Mouse (Mus musculus): ENCODE data around the gene L3mbtl3. TPM values are rescaled to one million over a fixed set of nuclear protein-coding genes. Genes with fewer than 3 reads are reported as not detected.

The L3mbtl3 gene
- 15.4 and 15.7 TPM in 2 replicates for polyA plus RNA-seq (2012; rRNA removed)

DNA sequence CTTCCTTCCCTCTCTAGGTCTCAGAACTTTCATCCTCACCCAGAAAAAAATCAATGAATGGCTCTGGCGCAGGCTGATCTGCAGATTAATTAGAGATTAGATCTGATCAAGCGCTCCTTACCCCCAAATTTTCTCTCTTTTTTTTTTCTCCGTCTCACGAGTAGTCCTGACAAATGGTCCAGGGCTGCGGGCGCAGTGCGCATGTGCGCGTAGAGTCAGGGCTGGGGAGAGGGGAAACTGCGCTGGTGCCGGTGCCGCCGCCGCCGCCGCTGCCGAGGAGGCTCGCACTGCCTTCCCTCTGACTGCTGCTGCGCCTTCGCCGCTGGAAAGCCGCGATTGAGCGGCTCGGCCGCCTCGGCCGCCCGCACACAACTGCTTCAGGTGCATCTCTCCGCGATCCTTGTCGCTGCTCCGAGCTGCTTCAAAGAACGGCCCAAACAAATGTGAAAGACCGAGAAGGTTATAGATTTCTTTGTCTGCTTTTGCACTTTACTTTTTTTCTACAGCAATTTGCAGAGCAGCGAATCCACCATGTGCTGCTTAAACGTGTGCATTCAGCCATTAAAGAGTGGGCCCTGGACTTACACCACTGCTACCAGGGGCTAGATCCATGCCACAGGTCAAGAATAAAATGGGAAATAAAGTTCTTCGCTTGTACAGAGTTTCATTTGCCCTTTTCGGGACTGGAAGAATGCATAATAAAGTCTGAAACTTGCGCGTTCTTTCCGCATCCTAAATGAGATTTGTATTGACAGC lies at the start of gene L3mbtl3:
Gene L3mbtl3 (minus strand): TSS at position 182 of the 756 bp plus-strand sequence.
- peak in 1 of 2 experiments; percentile 89 for DNase-seq (ENCODE audit: extremely low spot score in 1 of 2, low spot score in 1 of 2)

DNA sequence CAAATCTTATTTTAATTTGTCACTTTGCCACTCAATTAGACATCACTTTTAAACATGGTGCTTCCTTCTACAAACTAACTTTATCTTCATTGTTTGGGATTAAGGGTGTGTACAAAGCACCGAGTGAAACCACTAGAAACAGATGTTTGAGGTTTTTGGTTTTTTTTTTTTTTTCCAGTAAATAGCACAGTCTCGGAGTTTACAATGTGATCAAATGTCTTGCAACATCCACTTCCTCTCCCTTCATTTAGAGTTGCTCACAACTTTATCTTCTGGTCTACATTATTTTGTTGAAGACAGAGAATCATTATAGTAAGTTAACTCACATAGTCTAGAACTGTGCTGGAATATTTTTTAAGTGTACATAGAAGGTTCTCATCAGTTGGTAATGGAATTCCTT lies 45.4 kb upstream of the L3mbtl3 start:
- no peak for DNase-seq (ENCODE audit: extremely low spot score in 1 of 2, low spot score in 1 of 2)

DNA sequence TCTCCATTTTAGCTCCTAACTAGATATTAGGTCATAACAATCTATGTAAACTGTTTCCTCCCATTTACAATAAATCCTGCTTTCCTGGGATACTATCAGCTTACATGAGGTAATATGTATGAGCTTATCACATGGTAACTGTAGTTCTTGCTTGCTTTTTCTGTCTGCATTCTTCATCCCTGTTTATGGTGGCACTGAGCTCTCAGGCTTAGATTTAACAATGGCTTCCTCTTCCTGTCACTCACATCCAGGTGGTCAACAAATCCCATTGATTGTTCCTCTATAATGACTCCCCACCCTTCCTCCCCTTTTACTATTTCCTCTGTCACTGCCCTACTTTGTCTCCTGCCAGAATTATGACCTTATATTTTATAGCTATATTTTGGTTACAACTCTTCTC lies 12.9 kb upstream of the L3mbtl3 start:
- no peak for DNase-seq (ENCODE audit: extremely low spot score in 1 of 2, low spot score in 1 of 2)

DNA sequence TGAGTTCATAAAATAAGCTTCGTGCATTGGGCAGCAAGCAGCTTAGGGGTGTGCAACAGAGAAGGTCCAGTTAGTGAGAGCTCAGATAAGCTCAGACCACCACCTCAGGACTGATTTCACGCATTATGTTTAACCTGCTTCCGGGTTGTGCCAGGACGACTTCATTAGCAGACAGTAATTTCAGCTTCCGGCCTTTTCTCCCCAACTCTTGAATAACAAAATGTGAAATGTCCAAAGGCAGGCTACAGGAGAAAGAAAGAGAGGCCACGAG lies 1.5 kb upstream of the L3mbtl3 start:
- DNase-seq (ENCODE audit: extremely low spot score in 1 of 2, low spot score in 1 of 2) = no peak

DNA sequence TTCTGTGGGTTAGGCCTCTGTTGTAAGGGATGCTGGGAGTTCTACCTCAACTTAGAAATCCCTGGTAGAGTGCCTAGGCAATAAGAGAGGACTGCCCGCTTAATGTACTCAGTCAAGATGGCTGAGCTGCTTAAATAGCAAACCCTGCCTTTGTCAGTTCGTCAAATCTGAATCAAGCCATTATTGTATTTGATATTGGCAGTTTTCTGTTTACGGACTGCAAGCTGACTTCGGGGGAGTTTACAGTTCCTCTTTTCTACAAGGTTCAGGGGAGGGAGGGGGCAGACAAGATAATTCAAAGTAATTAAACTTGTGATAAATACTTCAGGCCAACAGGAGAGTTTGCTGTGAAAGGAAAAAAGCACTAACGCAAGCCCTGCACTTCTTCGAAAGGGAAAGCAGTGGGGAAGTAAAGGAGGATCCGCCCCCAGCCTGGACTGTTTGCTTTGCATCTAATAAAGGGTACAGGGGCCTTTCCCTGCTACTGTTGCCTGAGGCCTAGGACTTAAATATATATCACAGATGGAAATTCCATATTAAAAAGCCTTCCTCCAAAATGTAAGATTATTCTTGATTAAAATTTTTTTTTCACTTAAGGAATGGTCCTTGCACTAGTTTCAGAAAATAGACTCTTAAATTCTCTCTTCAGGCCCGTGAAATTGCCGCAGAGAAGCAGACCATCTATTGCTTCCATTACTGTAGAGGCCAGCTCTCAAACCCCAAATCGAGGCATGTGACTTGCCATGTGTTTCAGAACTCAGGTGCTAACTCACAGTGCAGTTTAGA lies 968 bp upstream of the L3mbtl3 start:
- no peak for DNase-seq (ENCODE audit: extremely low spot score in 1 of 2, low spot score in 1 of 2)

DNA sequence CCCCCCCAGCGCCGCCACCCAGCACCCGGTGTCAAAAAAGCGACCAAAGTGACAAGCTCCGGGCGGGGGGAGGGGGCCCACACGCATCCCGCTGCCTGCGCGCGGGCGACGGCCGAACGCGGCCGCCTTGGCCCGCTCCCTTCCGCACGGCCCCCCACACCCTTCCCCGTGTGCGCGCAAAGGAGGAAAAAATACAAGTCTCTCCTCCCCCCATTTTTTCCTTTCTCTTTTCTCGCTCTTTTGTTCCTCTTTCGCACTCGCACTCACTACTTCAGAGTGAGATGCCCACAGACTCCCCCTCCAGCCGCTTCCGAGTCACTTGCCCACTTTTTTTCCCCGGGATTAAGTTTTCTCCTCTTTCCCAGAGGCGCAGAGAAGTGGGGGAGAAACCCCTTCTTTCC lies 420 bp downstream of the L3mbtl3 start:
- no peak for DNase-seq (ENCODE audit: extremely low spot score in 1 of 2, low spot score in 1 of 2)

DNA sequence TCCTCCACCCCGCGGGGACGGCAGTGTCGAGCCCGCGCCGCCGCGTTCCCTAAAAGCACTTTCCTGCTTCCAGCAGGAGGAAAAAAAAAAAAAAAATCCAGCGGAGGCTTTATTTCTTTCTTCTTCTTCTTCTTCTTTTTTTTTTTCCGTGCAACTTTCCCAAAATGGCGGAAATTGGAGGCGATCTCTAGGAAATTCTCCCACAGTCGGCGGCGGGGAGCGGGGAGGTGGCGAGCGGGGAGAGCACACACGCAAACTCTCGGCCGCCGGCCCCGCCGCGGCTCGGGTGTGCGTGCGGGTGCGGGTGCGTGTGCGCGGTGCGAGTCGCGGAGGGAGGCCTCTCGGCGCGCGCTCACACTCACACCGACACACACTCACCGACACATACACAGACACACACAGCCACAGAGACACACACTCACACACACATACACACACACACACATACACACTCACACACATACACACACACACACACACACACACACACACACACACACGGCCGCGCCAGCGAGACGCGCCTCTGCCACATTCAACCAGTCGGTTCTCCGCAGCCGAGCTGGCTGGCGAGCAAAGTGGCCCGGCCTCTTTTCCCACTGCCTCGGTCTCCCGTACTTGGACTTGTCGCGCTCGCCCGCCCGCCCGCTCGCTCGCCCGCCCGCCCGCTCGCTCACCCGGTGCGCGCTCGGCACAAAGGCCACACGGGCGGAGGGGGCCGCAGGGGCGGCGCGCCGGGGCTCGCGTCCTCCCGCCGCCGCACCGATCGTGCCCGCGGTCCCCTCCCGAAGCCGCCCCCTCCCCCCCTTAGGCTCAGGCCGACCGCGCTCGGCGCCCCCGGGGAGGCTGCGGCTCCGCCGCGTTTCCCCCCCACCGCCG lies 1.1 kb downstream of the L3mbtl3 start:
- DNase-seq (ENCODE audit: extremely low spot score in 1 of 2, low spot score in 1 of 2) = peak in 1 of 2 experiments; percentile 53

DNA sequence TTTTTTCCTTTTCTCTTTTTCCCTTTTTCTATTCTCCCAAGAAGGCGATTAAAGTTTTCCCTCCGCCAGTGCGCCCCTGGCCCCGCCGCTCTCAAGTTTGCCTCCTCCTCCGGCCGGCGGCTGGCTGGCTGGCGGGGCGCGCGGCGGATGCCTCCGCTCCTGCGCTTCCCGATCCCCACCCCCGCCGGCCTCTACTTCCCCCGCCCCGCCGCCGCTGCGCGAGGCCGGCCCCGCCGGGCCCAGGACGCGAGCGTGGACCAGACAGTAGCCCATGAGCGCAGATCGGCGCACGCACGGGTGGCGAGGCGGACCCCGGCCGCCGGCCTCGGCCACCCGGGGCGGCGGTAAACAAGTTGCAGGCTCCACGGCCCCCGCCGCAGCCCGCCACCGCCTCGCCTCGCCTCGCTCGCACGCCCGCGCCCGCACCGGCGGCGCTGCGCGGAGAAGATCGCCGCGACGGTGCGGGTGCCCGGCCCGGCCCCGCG lies 1.8 kb downstream of the L3mbtl3 start:
- DNase-seq (ENCODE audit: extremely low spot score in 1 of 2, low spot score in 1 of 2) = peak in 1 of 2 experiments; percentile 53

DNA sequence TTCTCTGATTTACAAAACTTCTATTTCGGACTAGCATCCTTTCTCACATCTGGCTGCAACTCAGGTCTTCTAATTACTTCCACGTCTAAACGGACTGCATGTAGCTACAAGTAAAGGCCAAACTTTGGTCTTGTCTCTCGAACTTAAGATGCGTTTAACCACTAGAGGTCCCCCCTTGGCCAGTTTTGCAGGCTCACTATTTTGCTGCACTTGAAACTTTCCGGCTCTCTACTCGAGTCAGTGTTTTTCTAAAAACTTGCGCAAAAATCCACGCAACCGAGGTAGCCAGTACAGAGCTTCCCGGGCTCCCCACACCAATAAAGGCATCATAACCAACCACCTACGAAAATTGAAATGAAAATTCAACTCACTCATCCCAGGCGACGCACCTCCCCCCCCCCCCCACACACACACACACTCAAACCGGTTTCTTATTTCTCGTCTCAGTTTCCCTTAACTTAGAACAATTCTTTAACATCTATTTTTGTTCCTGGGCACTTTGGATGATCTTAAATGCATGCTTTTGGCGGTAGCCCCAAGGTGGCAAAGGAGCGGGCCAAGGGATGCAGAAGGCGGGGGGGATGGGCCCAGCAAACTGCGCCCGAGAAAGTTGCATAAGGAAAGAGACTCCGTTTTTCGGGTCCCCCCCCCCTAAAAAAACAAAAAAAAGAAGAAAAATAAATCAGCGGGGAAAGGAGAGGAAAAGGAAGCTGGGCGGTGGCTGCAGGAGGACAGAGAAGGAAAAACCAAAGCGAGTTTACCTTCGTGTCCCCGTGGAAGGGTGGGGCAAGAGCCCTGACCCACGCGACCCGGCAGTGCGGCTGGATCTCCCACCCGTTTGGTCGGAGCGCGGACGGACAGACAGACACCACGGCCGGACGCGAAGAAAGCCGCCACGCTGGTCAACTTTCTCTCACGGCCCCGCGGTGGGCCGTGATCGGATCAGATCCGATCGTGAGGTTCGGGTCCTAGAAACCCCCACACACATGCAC lies 2.5 kb downstream of the L3mbtl3 start:
- peak; percentile 77 to 95 for DNase-seq (ENCODE audit: extremely low spot score in 1 of 2, low spot score in 1 of 2)

DNA sequence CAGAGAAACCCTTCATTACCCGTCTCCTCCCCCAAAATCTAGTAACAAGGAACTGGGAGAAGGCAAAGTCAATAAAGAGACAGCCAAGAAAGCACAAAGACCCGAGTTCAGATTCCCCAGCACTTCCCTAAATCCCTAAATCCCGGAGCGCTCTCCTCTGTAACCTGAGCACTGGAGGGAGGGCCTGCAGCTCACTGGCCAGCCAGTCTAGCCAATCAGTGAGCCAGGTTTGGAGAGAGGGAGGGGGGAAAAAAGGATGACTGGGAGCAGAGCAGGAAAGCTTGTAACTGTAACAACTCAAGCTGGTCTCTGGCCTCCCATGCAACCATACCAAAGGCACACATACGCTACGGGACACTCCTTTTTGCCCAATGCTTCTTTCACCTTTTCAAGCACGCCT lies 4.4 kb downstream of the L3mbtl3 start:
- no peak for DNase-seq (ENCODE audit: extremely low spot score in 1 of 2, low spot score in 1 of 2)

DNA sequence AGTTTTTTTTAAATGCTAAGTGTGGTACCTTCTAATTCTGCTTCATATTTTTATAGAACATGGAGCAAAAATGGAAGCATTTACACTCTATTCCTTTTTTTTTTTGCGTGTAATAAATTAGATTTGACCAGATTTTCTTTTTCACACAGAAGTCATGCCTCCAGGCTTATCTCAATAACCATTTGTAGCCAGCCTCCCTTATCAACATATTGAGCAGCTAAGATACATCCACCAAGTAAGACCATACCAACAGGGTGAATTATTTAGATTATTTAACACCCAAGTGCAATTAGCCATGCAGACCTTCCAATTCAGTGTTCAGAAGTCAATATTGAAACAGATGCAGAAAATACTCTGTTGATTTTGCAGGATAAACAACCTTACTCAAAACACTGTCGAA lies 10.8 kb downstream of the L3mbtl3 start:
- no peak for DNase-seq (ENCODE audit: extremely low spot score in 1 of 2, low spot score in 1 of 2)

DNA sequence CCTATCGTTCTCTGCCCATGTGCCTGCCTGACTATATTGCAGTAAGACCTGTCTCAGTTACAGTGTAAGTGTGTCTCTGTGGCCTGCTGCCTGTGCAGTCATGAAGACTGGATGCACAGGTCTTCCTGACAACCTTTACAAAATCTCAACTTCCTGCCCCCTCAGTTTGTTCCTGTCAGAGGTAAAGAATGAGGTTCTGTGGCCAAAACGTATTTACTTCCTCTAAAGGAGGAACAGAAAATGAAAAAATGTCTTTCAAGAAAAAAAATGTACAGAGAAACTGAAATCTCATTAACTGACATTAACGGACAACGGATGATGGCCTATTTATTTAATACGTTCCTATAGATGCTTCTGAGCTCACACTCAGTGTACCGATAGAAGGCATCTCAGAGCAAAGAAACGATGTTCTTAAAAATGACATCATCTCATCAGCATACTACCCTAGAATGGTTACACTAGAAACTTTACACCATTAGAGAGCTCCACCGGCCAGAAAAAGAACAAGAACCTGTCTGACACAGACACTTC lies 11.4 kb downstream of the L3mbtl3 start:
- DNase-seq (ENCODE audit: extremely low spot score in 1 of 2, low spot score in 1 of 2) = no peak

DNA sequence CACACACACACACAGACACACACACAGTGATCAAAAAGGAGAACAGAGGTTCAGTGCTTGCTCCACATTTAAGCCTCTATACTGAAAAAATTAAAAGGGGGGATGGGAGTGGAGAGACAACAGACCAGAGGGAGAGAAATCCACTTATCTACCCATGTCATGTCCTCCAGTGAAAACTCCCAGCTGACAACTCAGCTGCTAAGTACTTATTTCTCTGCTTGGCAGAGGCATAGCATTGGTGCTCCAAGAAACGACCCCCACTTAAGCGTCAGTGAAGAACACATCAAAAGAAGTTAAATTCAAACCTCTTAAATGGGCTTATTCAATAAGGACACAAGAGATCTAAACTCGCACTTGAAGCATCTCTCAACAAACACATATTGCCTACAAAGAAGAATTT lies 12.2 kb downstream of the L3mbtl3 start:
- DNase-seq (ENCODE audit: extremely low spot score in 1 of 2, low spot score in 1 of 2) = no peak

DNA sequence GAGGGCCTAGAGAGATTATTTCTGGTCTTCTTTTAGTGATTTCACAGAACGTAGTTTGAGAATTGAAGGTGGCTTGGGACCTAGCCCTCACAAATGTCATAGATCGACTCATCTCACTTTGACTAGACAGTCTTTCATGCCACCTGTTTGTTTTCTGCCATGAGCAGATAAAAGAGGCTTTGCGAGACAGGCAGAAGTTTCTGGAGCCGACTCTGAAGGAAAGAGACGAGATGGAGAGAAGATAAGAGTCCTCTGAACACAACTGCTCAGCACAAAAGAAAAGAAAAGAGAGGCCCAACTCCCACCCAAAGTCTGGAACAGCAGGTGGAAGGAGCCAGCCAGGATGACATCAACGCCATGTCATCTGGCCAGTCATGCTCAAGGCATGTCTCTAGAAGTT lies 17.0 kb downstream of the L3mbtl3 start:
- no peak for DNase-seq (ENCODE audit: extremely low spot score in 1 of 2, low spot score in 1 of 2)

DNA sequence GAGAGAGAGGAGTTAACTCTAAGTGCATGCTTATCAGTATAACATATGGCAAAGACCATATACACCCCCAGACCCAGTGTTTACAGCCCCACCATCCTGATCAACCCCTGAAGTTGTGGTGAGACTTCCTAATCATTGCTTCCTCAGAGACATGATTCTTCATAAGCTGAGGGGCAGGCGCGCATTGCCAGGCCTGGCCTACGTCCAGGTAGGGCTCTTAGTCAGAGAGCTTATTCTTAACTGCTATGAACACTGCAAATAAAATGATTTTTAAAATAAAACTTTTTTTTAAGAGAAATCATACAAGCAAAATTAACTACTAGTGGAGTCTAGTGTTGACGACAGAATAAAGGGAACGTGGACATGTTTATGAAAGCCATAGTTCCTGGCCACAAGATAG lies 17.5 kb downstream of the L3mbtl3 start:
- DNase-seq (ENCODE audit: extremely low spot score in 1 of 2, low spot score in 1 of 2) = peak in 1 of 2 experiments; percentile 58

DNA sequence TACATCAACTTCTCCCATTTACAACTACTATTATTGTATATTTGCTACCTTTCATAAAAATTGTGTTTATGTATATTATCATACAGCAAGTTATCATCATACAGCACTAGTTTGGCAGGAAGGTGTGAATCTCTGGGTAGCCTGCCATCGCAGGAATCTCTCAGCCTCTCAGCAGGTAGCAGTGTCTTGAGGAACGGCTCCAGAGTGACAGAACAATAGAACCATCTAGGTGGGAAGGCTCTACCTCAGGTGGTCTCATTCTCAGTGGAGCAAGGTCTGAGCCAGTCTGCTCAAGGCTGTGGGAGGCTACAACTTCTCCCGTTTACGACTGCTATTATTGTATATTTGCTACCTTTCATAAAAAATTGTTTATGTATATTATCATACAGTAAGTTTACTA lies 22.0 kb downstream of the L3mbtl3 start:
- no peak for DNase-seq (ENCODE audit: extremely low spot score in 1 of 2, low spot score in 1 of 2)

DNA sequence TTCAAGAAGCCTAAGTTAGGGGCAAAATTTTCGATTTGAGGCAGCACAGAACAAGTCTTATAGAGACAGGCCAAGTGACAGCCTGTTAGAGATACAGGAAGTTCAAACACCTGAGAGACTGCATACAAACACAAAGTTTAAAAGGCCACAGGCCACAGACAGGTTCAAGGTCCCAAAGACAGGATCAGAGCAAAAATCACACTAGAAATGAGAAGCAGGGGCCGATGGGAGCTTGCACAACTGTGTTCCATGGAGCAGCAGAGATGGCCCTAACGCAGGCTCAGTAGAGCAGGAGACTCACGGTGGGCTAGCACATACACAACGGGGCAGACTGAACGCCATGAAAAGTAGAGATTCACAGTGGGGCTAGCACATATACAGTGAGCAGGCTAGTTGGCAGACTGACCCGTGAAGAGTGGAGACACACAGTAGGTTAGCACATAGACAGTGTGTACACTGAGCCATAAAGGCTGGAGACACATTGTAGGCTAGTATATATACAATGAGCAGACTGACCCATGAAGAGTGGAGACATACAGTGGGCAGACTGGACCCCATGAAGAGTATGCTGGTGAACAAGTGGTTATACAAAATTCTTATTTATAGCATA lies 24.5 kb downstream of the L3mbtl3 start:
- DNase-seq (ENCODE audit: extremely low spot score in 1 of 2, low spot score in 1 of 2) = no peak

DNA sequence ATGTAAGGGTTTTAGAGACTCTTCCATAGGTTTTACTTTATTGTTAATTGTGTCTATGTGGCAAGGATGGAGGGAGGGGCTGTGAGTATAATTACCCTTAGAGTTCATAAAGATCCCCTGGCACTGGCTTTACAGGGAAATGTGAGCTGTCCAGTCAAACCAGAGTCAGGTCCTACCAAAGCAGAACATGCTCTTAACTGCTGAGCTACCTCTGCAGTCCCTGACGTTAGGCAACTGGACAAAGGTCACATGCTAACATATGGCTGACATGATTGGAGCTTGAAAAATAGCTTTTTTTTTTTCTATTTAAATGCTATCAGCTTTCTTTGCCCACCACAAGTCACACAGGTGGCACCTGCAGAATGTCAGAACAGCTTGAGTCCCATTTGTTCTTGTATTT lies 25.6 kb downstream of the L3mbtl3 start:
- no peak for DNase-seq (ENCODE audit: extremely low spot score in 1 of 2, low spot score in 1 of 2)

DNA sequence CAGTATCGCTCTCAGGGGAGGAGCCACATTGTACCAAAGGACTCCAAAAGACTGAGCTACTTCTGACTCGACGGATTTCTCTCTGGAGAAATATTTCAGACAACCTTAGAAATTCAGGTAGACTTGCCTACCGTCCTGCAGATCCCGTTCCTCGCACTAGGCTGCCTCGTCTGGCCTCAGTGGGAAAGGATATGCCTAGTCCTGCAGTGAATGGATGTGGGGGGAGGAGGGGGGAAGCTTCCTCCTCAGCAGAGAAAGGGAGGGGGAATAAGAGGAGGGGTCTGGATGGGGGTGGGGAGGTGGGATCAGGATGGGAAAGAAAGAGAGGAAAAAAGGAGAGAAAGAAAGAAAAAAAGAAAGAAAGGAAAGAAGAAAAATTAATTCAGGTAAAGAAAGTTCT lies 28.2 kb downstream of the L3mbtl3 start:
- no peak for DNase-seq (ENCODE audit: extremely low spot score in 1 of 2, low spot score in 1 of 2)
